Mouse (Mus musculus) kidney, postnatal 0 days (tissue): ENCODE measurements around the gene Cabcoco1. TPM values are rescaled to one million over a fixed set of nuclear protein-coding genes. Genes with fewer than 3 reads are reported as not detected.
A peak's percentile ranks its signal among the peaks of the same experiment; 100 is the strongest.

Experiments used
- ATAC-seq: fragments of 200-750 bp; cut with Nextera tagmentation; replicated peaks from 2 replicates; pipeline ENCODE4 v1.8.0; 2017; ENCODE audit warnings: low read depth, moderate number of reproducible peaks, moderate TSS enrichment, moderate library complexity; ENCODE audit not compliant: low FRiP score
- DNase-seq: peaks from one replicate; pipeline ENCODE4 v3.0.0-alpha.2; 2016; ENCODE audit warnings: low spot score
- H3K27ac ChIP-seq: fragments of 300-500 bp; sonication (generic); 2 replicates; pipeline ENCODE4 v1.5.1; 2014; ENCODE audit warnings: mild to moderate bottlenecking
- H3K27me3 ChIP-seq: fragments of 300-500 bp; sonication (generic); 2 replicates; pipeline ENCODE4 v1.6.1; 2014; ENCODE audit warnings: low read length, mixed read lengths; ENCODE audit not compliant: insufficient read depth
- H3K36me3 ChIP-seq: fragments of 300-500 bp; sonication (generic); 2 replicates; pipeline ENCODE4 v1.6.1; 2014; ENCODE audit warnings: low read length, mixed read lengths; ENCODE audit not compliant: insufficient read depth
- H3K4me1 ChIP-seq: fragments of 300-500 bp; sonication (generic); replicated peaks from 2 replicates; pipeline ENCODE4 v1.6.1; 2014; ENCODE audit warnings: antibody characterized with exemption, low read length, mixed read lengths; ENCODE audit not compliant: insufficient read depth
- H3K4me2 ChIP-seq: fragments of 300-500 bp; sonication (generic); 2 replicates; pipeline ENCODE4 v1.6.1; 2014; ENCODE audit warnings: mild to moderate bottlenecking, low read length, moderate library complexity, mixed read lengths
- H3K4me3 ChIP-seq: fragments of 300-500 bp; sonication (generic); replicated peaks from 2 replicates; pipeline ENCODE4 v1.5.1; 2014; ENCODE audit warnings: low read depth, low read length
- H3K9ac ChIP-seq: fragments of 300-500 bp; sonication (generic); 2 replicates; pipeline ENCODE4 v1.6.1; 2014; ENCODE audit warnings: low read depth, low read length
- H3K9me3 ChIP-seq: fragments of 300-500 bp; sonication (generic); replicated peaks from 2 replicates; pipeline ENCODE4 v1.6.1; 2016; ENCODE audit warnings: low read length, inconsistent platforms, mixed read lengths
- CTCF ChIP-seq: IDR thresholded peaks from 2 replicates; pipeline ENCODE4 v1.5.1; 2016; ENCODE audit warnings: antibody characterized with exemption, low read depth, mild to moderate bottlenecking, moderate library complexity
- WGBS: fragments of 180-500 bp; shearing (Covaris S2); extraction: QIAGEN DNeasy Blood & Tissue Kit; methylation state at CpG from one replicate; pipeline ENCODE4 v1.1.7; 2014; 5-methylcytosine and 5-hydroxymethylcytosine counted together
- polyA plus RNA-seq: library from polyadenylated mRNA; unstranded; fragments of >200 nt; fragmentation: Nextera tagmentation; extraction: Ambion mirVana; gene quantifications from 2 replicates; pipeline ENCODE4 v1.2.1, GENCODE M21; 2015

Gene Cabcoco1
- polyA plus RNA-seq = 17.3 and 18.5 TPM in 2 replicates

DNA sequence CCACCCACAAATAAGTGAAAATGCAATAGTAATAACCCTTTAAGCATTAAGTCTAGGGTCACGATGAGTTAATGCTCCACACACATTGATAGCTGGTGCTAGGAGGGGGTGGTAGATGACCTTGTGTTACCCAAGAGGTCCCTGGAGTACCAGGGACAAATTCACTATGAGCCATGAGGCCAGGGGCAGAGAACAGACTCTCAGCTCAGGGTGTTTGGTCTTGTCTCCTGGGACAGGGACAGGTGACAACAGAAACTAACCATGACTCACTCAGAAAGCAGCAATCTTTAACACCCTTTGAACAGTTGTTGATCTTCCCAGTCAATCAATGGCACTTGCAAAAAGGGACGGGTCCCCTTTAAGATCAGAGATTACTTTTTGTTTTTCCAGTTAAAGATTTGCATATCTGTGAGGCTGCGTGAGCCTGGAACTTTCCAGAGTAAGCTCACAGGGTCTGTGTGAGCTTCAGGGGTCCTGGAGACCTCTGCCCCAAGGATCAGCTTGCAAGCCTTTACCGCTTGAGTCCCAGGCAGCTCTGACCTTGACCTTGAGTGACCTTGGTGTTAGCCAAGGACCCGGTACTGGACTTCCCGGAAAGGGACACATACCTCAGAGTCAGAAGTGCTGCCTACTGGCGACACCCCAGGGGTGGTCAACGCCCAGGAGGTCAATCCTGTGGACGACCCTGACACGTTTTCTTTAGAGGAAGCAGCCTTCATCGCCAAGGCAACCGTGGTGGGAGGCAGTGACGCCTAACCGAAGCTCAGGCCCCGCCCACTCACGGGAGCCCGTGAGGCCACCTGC lies at the start of gene Cabcoco1:
TSS of gene Cabcoco1 (minus strand) at position 758 of the 804 bp plus-strand sequence.
- no peak; the same call in 1 of the 2 replicates for TF ChIP-seq CTCF
- Histone ChIP-seq H3K9me3 (no peaks in the 10 kb centered on the region), H3K27me3 (no peaks in the 10 kb centered on the region), H3K4me3 (peak within 1 kb of the TSS; percentile 44), H3K27ac (peak within 1 kb of the TSS; percentile 88), H3K36me3 (no peaks in the 10 kb centered on the region), H3K9ac (peak within 1 kb of the TSS; percentile 65), H3K4me2 (peak within 1 kb of the TSS; percentile 77), H3K4me1 (peaks cover 11% of the 10 kb centered on the region; the same call in 1 of the 2 replicates)
- ATAC-seq (peak; percentile 86), DNase-seq (peak; percentile 78)
- WGBS = 8% methylated on average over 17 of the region's 17 CpGs

DNA sequence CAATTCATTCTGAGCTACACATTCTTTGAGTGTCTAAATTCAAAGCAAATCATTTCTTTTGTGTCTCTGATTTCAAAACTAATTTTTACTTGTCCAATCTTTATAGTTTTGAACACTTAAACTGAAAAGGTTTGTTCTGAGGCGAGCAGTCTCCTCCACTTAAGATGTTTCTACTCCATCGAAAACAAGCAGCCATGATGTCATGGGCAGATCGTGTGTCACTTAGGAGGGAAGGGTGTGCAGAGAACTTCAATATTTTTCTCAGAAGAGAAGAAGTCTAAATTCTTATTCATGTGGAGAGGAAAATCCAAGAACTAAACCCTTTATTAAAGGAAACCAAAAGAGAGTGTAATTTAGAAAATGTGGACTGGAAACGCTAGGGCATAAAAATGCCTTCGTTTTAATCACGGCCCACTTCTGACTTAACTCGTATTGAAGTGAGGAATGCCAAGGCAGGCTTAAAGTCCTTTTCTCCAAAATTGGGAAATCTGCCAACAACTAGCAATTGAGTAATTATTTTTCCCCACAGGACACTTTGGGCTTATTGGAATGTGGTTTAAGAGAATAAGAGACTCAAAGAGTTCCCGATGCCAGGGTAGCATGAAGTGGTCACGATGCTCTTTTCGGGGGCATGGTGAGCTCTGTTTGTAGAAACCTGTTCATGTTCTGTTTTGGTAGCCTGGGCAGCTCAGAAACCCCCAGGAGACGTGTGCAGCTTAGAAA lies 48.0 kb upstream of the Cabcoco1 start:
- H3K27me3 ChIP-seq = no peaks in the 10 kb centered on the region
- no peak overlapping the region for H3K9ac ChIP-seq
- no peak for ATAC-seq
- DNase-seq = no peak
- H3K27ac ChIP-seq = no peak overlapping the region
- H3K36me3 ChIP-seq = no peaks in the 10 kb centered on the region
- H3K4me3 ChIP-seq = no peak overlapping the region
- H3K9me3 ChIP-seq = no peaks in the 10 kb centered on the region
- no peak for TF ChIP-seq CTCF
- H3K4me1 ChIP-seq = no peaks in the 10 kb centered on the region
- H3K4me2 ChIP-seq = no peak overlapping the region
- 70% methylated on average over 11 of the region's 11 CpGs for WGBS

DNA sequence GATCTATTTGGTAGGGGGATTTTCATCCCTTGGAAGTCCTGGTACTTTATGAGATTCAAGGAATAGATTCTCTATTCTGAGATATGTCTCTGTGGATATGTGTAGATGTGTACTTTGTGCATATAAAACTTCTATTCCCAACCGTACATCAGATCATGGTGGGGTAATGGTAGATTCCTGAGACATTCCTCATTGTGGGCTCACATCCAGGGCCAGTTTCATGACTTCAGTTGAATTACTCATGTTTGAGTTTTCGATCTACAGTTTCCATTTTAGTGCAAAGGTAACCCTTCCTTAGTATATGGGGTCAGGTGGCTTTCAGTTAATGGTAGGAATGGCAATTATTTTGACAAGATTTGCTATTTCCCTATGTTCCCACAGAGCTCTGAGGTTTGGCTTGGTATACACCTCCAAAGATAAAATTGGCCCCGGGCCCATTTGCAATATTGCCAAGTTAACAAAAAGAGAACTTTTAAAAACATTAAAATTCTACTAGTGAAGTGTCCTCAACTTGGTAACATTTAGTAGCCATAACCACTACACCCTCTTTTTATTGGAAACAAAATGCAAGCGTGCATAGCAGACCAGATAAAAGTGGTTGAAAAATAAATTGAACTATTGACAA lies 45.8 kb upstream of the Cabcoco1 start:
- no peak for ATAC-seq
- H3K27ac ChIP-seq = no peak overlapping the region

GRCm38 (mm10) chr10:68577321-68577720 lies 35.6 kb upstream of the Cabcoco1 start:
- Histone ChIP-seq H3K36me3 (no peaks in the 10 kb centered on the region), H3K27me3 (no peaks in the 10 kb centered on the region), H3K27ac (no peak overlapping the region), H3K9ac (no peak overlapping the region), H3K9me3 (no peaks in the 10 kb centered on the region; the same call in 1 of the 2 replicates), H3K4me3 (no peak overlapping the region), H3K4me2 (peak overlapping the region; percentile 47), H3K4me1 (no peaks in the 10 kb centered on the region)
- peak; percentile 8 for DNase-seq
- TF ChIP-seq CTCF = no peak
- ATAC-seq = no peak
- WGBS = 32% methylated on average over 9 of the region's 9 CpGs

More for the DNA sequence above, 45.8 kb upstream of the Cabcoco1 start:
- 80% methylated on average over 4 of the region's 4 CpGs for WGBS
- Histone ChIP-seq H3K36me3 (no peaks in the 10 kb centered on the region), H3K4me2 (no peak overlapping the region), H3K4me1 (no peaks in the 10 kb centered on the region), H3K4me3 (no peak overlapping the region), H3K9ac (no peak overlapping the region), H3K27me3 (no peaks in the 10 kb centered on the region), H3K9me3 (no peaks in the 10 kb centered on the region)
- no peak for TF ChIP-seq CTCF
- DNase-seq = no peak

DNA sequence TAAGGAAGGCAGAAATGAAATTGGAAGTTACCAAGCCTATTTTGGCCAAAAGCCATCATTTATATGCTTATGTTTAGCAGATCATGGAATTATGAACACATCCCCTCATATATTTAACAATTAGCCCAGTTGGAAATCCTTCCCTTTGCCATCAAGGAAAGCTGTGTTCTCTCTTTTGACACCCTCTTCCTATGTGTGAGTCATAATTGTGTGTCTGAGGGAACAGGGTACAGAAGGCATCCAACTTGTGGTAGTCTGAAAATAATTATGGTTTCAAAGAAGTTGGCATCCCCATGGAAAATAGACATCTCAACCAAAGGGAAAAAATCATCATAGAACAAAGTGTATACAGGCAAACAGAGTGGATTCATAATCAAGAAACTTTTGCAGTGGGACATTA lies 26.5 kb upstream of the Cabcoco1 start:
- no peak for DNase-seq
- Histone ChIP-seq H3K27ac (no peak overlapping the region), H3K4me1 (no peaks in the 10 kb centered on the region), H3K9ac (no peak overlapping the region), H3K36me3 (no peaks in the 10 kb centered on the region), H3K4me3 (no peak overlapping the region), H3K9me3 (no peaks in the 10 kb centered on the region), H3K27me3 (no peaks in the 10 kb centered on the region), H3K4me2 (no peak overlapping the region)
- TF ChIP-seq CTCF = no peak
- no peak for ATAC-seq

DNA sequence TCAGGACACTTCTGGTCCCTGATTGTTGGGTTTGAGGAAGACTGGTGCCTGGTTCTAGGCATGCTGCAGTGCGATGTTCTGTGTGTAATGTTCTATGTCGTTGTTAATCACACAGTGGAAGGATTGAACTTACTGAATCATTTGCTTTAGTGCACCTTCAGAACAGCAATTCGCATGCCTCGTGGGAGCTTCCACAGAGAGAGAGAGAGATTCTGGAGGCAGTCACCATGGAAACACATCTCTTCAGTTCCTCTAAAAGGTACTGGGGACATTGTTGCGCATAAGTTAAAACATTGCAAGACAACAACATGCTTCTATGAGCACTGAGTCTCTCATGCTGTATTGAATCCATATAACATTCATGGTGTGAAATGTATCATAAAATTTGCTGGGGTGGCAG lies 20.6 kb upstream of the Cabcoco1 start:
- Histone ChIP-seq H3K4me3 (no peak overlapping the region), H3K9me3 (no peaks in the 10 kb centered on the region), H3K36me3 (no peaks in the 10 kb centered on the region), H3K4me1 (no peaks in the 10 kb centered on the region), H3K9ac (no peak overlapping the region), H3K27me3 (no peaks in the 10 kb centered on the region), H3K27ac (no peak overlapping the region), H3K4me2 (no peak overlapping the region)
- TF ChIP-seq CTCF = no peak
- 92% methylated on average over 5 of the region's 5 CpGs for WGBS
- ATAC-seq (no peak), DNase-seq (no peak)
